Mouse (Mus musculus): ENCODE data around the gene Inpp4b.

- no peak for TF ChIP-seq POLR2A (IDR thresholded peaks at IDR 0.05; ENCODE audit: control insufficient read depth, extremely low read depth, insufficient read depth, low read length, poor library complexity)
- TF ChIP-seq CTCF (IDR thresholded peaks at IDR 0.05; ENCODE audit: borderline replicate concordance, control insufficient read depth, extremely low read depth, insufficient read depth, low read length, poor library complexity) = no peak
These were observed 159.9 kb downstream of the Inpp4b start for GRCm38 (mm10) chr8:81502216-81502615.
